Mouse (Mus musculus): ENCODE results near the gene Smim24. TPM values are rescaled to one million over a fixed set of nuclear protein-coding genes. Genes with fewer than 3 reads are reported as not detected.

Gene Smim24
- polyA plus RNA-seq, 1 experiment: 51.1 TPM

GRCm38 (mm10) chr10:81415549-81416310 is 22.9 kb downstream of the Smim24 start:
- no peak for TF ChIP-seq CTCF (IDR thresholded peaks at IDR 0.05; ENCODE audit: borderline replicate concordance, control insufficient read depth, extremely low read depth, insufficient read depth, low read length, poor library complexity)
- TF ChIP-seq POLR2A (IDR thresholded peaks at IDR 0.05; ENCODE audit: control insufficient read depth, extremely low read depth, insufficient read depth, low read length, poor library complexity): no peak
- no peaks in the 10 kb centered on the region for H3K27me3 ChIP-seq (ENCODE audit: control insufficient read depth, insufficient read depth, low read length)
- no peak overlapping the region for H3K4me3 ChIP-seq (ENCODE audit: control insufficient read depth, insufficient read depth, low read length)
- no peak for DNase-seq
- no peak overlapping the region for H3K27ac ChIP-seq (ENCODE audit: control insufficient read depth, insufficient read depth, low read length)
- H3K4me1 ChIP-seq (replicated peaks; ENCODE audit: control insufficient read depth, insufficient read depth, low read length): peaks cover 8% of the 10 kb centered on the region
- 94% methylated on average over 17 of the region's 17 CpGs for WGBS
- no peaks in the 10 kb centered on the region for H3K36me3 ChIP-seq (ENCODE audit: control insufficient read depth, insufficient read depth, low read length)

GRCm38 (mm10) chr10:81416581-81417226 is 23.9 kb downstream of the Smim24 start:
- no peak overlapping the region for H3K27ac ChIP-seq (ENCODE audit: control insufficient read depth, insufficient read depth, low read length)
- DNase-seq: no peak
- H3K4me1 ChIP-seq (replicated peaks; ENCODE audit: control insufficient read depth, insufficient read depth, low read length): peaks cover 8% of the 10 kb centered on the region
- 15% methylated on average over 26 of the region's 26 CpGs for WGBS
- no peaks in the 10 kb centered on the region for H3K27me3 ChIP-seq (ENCODE audit: control insufficient read depth, insufficient read depth, low read length)
- TF ChIP-seq POLR2A (IDR thresholded peaks at IDR 0.05; ENCODE audit: control insufficient read depth, extremely low read depth, insufficient read depth, low read length, poor library complexity) (no peak), CTCF (IDR thresholded peaks at IDR 0.05; ENCODE audit: borderline replicate concordance, control insufficient read depth, extremely low read depth, insufficient read depth, low read length, poor library complexity) (0 out of 2 replicates have a peak, but pooled peaks have one; percentile 23)
- no peaks in the 10 kb centered on the region for H3K36me3 ChIP-seq (ENCODE audit: control insufficient read depth, insufficient read depth, low read length)
- peak overlapping the region; percentile 19; the same call in 1 of the 2 replicates for H3K4me3 ChIP-seq (ENCODE audit: control insufficient read depth, insufficient read depth, low read length)

GRCm38 (mm10) chr10:81417227-81418215 is 24.7 kb downstream of the Smim24 start:
- Histone ChIP-seq H3K27me3 (ENCODE audit: control insufficient read depth, insufficient read depth, low read length) (no peaks in the 10 kb centered on the region), H3K36me3 (ENCODE audit: control insufficient read depth, insufficient read depth, low read length) (no peaks in the 10 kb centered on the region), H3K27ac (ENCODE audit: control insufficient read depth, insufficient read depth, low read length) (no peak overlapping the region), H3K4me1 (replicated peaks; ENCODE audit: control insufficient read depth, insufficient read depth, low read length) (peaks cover 8% of the 10 kb centered on the region), H3K4me3 (ENCODE audit: control insufficient read depth, insufficient read depth, low read length) (no peak overlapping the region)
- TF ChIP-seq CTCF (IDR thresholded peaks at IDR 0.05; ENCODE audit: borderline replicate concordance, control insufficient read depth, extremely low read depth, insufficient read depth, low read length, poor library complexity) (no peak), POLR2A (IDR thresholded peaks at IDR 0.05; ENCODE audit: control insufficient read depth, extremely low read depth, insufficient read depth, low read length, poor library complexity) (no peak)
- 79% methylated on average over 12 of the region's 12 CpGs for WGBS
- DNase-seq: no peak

- Histone ChIP-seq H3K27me3 (ENCODE audit: control insufficient read depth, insufficient read depth, low read length) (no peaks in the 10 kb centered on the region), H3K4me3 (ENCODE audit: control insufficient read depth, insufficient read depth, low read length) (no peak overlapping the region), H3K36me3 (ENCODE audit: control insufficient read depth, insufficient read depth, low read length) (no peaks in the 10 kb centered on the region), H3K4me1 (replicated peaks; ENCODE audit: control insufficient read depth, insufficient read depth, low read length) (peaks cover 8% of the 10 kb centered on the region), H3K27ac (ENCODE audit: control insufficient read depth, insufficient read depth, low read length) (no peak overlapping the region)
- WGBS: 90% methylated on average over 11 of the region's 11 CpGs
- DNase-seq: no peak
- TF ChIP-seq CTCF (IDR thresholded peaks at IDR 0.05; ENCODE audit: borderline replicate concordance, control insufficient read depth, extremely low read depth, insufficient read depth, low read length, poor library complexity) (no peak), POLR2A (IDR thresholded peaks at IDR 0.05; ENCODE audit: control insufficient read depth, extremely low read depth, insufficient read depth, low read length, poor library complexity) (no peak)
Observed at GRCm38 (mm10) chr10:81418216-81419070, 25.6 kb downstream of the Smim24 start.

GRCm38 (mm10) chr10:81419111-81419928 is 26.5 kb downstream of the Smim24 start:
- Histone ChIP-seq H3K27ac (ENCODE audit: control insufficient read depth, insufficient read depth, low read length) (no peak overlapping the region), H3K36me3 (ENCODE audit: control insufficient read depth, insufficient read depth, low read length) (no peaks in the 10 kb centered on the region), H3K4me3 (ENCODE audit: control insufficient read depth, insufficient read depth, low read length) (no peak overlapping the region), H3K27me3 (ENCODE audit: control insufficient read depth, insufficient read depth, low read length) (no peaks in the 10 kb centered on the region), H3K4me1 (replicated peaks; ENCODE audit: control insufficient read depth, insufficient read depth, low read length) (no peaks in the 10 kb centered on the region; the same call in 1 of the 2 replicates)
- WGBS: 94% methylated on average over 10 of the region's 10 CpGs
- TF ChIP-seq CTCF (IDR thresholded peaks at IDR 0.05; ENCODE audit: borderline replicate concordance, control insufficient read depth, extremely low read depth, insufficient read depth, low read length, poor library complexity): no peak
- no peak for TF ChIP-seq POLR2A (IDR thresholded peaks at IDR 0.05; ENCODE audit: control insufficient read depth, extremely low read depth, insufficient read depth, low read length, poor library complexity)
- no peak for DNase-seq

All from thymus, adult 2 months (tissue).